Mouse (Mus musculus) T-helper 1 cell (primary cell): Measurements from ENCODE around the gene Syn3.
"Not testable (repeated sequence)": the region's sequence is repeated elsewhere in the genome, so short reads cannot be mapped to it uniquely, and the experiment has no call there.

Experiments used
- in situ Hi-C: fragments of 300-600 bp; cut with MboI, MseI; formaldehyde crosslinking; loops from one replicate; pipeline ENCODE4 v1.15.1; 2025; ENCODE audit warnings: high pct_unique_total_duplicates

Syn3 gene

GRCm38 (mm10) chr10:86057712-86058111, 441.0 kb downstream of the Syn3 start:
- in situ Hi-C loops, result no loop called here

GRCm38 (mm10) chr10:86057286-86057685, 441.4 kb downstream of the Syn3 start:
- in situ Hi-C loops, result no loop called here

DNA sequence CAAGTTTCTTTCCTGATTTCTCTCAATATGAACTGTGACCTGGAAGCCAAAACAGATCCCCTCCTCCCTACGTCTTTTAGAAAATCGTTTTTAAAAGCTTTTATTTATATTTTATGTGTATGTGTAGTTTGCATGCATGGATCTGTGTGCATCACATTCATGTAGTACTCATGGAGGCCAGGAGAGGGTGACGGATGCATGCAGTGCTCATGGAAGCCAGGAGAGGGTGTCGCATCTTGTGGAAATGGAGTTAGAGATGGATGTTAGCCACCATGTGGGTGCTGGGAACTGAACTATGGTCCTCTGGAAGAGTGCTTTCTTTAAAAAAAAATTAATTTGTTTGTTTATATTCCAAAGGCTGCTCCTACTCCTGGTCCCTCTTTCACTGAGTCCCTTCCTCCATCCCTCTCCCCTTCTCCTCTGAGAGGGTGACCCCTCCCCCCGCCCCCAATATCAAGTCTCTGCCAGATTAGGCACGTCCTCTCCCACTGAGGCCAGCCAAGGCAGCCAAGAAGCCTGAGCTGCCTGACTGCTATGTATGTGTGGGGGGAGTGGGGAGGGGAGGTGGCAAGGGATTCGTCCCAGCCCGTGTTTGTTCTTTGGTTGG, 442.3 kb downstream of the Syn3 start:
- in situ Hi-C loops, result no loop called here

DNA sequence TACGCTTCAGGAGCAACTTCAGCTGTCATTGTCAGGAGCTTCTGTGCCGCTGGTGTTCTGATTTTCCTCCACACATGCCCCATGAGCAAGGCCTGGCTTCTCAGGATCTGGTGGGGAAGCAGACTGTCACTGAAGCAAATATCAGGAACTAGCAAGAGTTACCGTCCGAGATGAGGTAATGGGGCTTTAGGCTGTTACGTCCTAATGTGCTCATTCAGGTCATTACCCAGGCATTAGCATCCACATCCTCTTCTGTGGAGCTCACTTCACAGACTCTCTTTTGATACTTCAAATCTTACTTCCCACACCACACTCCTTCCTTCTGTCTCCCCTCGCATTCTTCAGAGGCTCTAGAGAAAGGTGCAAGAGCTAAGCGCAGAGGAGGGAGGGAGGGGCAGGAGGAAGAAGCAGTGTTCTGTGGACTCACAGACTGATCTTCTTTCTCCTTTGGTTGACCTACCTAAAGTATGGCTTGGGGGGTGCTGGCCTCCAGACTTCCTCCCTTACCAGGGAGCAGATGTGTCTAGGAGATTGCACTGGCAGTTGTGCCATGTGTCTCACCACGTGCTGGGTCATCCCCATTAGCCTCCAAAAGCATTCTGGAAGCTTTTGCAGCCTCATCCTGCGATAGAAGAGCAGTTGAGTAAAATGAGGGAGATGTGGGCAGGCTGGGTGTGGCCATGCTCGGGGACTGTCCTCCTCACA, 445.7 kb downstream of the Syn3 start:
- in situ Hi-C loops, result no loop called here

DNA sequence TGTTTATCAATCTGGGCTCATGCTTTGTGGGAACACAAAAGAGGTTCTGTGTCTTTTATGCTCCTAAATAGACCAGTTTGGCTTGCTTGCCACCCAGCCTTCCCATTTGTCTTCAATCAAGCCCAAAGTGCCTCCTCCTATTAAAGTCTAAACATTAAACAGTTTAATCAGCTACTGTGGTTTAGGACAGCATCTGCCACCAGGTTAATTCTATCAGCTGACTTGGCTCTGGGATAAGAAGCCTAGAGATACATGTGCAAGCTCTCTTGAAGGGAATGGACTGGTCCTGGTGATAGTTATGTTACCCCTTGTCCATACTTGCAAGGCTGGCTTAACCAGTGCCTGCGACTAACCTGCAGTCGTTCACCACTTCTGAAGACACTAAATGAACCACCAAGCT, 448.2 kb downstream of the Syn3 start:
- in situ Hi-C loops, result no loop called here

DNA sequence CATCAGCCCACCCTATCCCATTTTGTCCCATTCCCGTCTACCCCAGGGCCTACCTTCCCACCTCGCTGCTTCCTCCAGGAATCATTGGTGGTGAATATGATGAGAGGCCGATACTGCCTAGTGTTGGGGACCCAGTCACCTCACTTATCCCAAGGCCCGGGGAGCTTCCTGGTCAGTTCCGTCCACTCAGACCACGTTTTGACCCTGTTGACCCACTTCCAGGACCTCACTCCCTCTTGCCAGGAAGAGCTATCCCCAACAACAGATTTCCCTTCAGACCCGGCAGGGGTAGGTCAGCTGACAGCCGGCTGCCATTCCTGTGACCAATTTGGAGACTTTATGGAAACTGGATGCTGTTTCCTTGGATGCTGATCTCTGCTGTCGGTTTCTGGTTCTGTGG, 450.9 kb downstream of the Syn3 start:
- in situ Hi-C loops, result no loop called here

DNA sequence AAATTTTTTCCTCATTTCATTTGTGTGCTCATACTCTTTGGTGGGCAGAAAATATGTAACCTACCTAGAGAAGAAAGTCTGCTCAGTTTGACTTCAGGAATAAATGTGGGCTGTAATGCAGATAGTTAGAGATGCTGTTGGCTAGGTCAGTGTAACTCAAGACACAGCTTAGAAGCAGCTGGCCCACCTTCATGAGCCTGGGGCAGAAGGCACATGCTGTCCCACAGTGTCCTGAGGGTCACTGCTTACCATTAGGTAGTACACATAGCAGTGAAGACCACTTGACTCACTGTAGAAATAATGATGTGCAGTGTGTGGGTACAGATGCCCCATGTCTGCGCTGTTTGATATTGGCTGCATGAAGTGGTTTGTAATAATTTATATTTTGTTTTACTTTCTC, 452.3 kb downstream of the Syn3 start:
- in situ Hi-C loops, result no loop called here

GRCm38 (mm10) chr10:86044066-86044465, 454.6 kb downstream of the Syn3 start:
- in situ Hi-C loops, result no loop called here

GRCm38 (mm10) chr10:86043651-86044050, 455.0 kb downstream of the Syn3 start:
- in situ Hi-C loops, result no loop called here

DNA sequence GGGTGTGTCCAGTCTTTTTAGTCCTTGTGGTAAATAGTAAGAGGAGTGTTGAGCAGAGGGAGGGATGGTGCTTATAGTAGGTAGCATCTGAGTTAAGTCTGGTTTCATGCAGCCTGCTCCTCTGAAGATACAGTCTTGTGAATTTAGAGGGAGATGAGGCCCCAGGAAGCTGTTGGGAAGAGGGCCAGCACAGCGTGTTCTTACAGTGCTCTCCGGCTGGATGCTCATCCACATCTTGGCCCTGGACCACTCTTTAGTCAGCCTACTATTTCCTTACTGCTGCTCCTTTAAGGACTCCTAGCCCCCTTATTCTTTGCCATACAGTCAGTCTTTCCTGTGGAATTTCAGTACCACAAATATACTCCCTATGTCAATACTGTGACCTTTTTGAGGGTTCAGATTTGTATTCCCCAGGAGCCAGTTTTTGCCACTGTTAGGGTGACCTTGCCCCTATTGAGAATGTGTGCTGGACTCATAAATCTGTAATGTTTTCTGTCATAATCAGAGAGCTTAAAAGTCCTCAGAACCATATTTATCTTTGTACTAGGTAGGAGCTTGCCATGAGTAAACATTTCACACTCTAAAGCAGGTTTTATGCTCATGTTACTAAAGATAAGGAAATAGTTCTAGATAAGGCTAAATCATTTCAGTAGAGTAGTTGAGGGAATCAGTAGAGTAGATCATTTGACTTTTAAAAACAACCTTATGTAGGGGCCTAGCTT, 464.5 kb downstream of the Syn3 start:
- in situ Hi-C loops, result no loop called here

- in situ Hi-C loops, result no loop called here
Measured at GRCm38 (mm10) chr10:86032517-86032916, 466.2 kb downstream of the Syn3 start.

DNA sequence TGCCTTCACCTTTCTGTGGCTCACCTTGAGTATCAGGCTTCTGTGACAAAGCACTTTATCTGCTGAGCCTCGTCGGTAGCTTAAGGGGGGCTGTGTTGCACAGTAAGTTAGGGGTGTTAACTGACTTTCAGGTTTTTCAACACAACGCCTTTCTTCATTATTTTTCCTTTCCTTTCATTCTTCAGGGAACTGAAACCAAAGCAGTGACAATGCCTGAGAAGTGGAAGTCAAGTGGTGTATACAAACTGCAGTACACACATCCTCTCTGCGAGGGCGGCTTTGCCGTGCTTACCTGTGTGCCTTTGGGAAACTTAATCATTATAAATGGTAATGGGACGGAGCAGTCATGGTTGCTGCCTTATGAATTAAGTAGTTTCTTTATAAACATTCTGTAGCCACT, 468.0 kb downstream of the Syn3 start:
- in situ Hi-C loops, result no loop called here

- in situ Hi-C loops, result not testable (repeated sequence)
Measured at GRCm38 (mm10) chr10:86026807-86027206, 471.9 kb downstream of the Syn3 start.

GRCm38 (mm10) chr10:86026354-86026753, 472.3 kb downstream of the Syn3 start:
- in situ Hi-C loops, result no loop called here

GRCm38 (mm10) chr10:86025906-86026305, 472.8 kb downstream of the Syn3 start:
- in situ Hi-C loops, result no loop called here

- in situ Hi-C loops, result no loop called here
Measured at GRCm38 (mm10) chr10:86023149-86023548, 475.5 kb downstream of the Syn3 start.

GRCm38 (mm10) chr10:86022474-86022816, 476.3 kb downstream of the Syn3 start:
- in situ Hi-C loops, result no loop called here

DNA sequence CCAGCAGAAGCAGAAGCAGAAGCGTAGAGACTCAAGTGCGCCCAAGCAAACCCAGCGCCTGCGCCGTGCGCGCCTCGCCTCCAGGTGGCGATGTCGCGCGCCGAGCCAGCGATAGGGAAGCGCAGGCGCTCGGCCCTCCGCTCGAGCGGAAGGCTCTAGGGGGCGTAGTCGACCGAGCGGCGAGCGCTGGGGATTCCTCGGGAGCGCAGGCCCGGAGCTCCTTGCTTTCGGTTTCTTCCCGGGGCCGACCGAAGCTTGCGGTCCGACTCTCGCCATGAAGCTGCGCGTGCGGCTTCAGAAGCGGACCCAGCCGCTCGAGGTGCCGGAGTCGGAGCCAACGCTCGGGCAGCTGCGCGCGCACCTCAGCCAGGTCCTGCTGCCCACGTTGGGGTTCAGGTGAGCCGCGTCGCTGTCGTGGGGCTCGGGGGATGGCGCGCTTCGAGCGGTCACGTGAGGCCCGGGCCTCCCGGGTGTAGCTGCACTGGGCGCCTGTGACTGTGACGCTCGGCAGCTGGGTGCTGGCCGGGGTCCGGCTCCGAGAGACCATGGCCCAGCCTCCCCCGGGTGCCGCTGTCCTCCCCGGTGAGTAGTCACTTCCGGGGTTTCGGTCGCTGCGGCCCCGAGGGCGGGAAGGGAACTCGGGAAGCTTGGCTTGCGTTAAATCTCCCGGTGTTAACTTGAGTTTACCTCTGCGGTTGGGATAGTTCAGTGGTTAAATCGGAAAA, 476.8 kb downstream of the Syn3 start, which contains the start of gene Fbxo7:
TSS of gene Fbxo7 (plus strand) at position 224 of the 725 bp plus-strand sequence.
- in situ Hi-C loops, result no loop called here

GRCm38 (mm10) chr10:86021408-86021748, 477.3 kb downstream of the Syn3 start:
- in situ Hi-C loops, result no loop called here

GRCm38 (mm10) chr10:86018813-86019212, 479.9 kb downstream of the Syn3 start:
- in situ Hi-C loops, result no loop called here

- in situ Hi-C loops, result no loop called here
Measured at GRCm38 (mm10) chr10:86017781-86018180, 480.9 kb downstream of the Syn3 start.

GRCm38 (mm10) chr10:86011781-86012180, 486.9 kb downstream of the Syn3 start, which contains the start of gene Bpifc:
TSS of gene Bpifc (minus strand) at chr10:86011895.
- in situ Hi-C loops, result no loop called here
